Mouse (Mus musculus) layer of hippocampus, postnatal 10 days (tissue): ENCODE results near the gene Itpr1. TPM values are rescaled to one million over a fixed set of nuclear protein-coding genes. Genes with fewer than 3 reads are reported as not detected.

Experiments used
- DNase-seq, 2 experiments: peaks; one replicate each; pipeline ENCODE4 v3.0.0; 2021; ENCODE audit warnings: low spot score in 2 of 2
- total RNA-seq, 2 experiments: library from RNA; stranded (reverse); gene quantifications; 2 replicates each; pipeline ENCODE4 v1.2.3; 2021

The Itpr1 gene
- total RNA-seq, 2 experiments from 2014 or later, result 79.2 to 94.8 TPM

DNA sequence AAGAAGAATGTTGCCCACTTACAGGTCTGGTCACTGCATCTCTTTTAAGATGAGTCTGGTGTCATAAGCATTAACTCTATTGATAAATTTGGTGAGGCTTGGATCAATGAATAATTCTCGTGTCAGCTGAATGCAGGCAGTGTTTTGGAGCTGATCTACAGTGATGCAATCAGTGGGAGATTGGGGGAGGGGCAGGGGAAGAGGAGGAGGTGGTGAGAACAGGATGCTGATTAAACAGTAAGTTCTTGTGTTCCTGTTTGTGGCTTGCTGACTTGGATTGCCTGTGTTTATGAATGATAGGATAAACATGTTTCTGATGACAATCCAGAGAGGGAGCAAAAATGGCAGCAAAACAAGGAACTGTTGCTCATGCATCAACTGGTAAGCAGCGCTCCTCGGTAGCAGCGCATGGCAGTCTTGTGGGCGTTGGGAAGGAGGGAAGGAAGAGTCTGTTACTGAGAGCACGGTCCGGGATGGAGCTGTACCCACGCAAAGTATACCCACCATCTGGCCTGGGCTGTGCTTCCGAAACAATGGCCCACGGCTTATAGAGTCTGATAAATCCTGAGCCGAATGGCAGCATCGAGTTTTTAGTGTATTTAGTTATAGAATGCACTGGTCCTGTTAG, 64.1 kb downstream of the Itpr1 start:
- DNase-seq, result peak; percentile 24 to 51

DNA sequence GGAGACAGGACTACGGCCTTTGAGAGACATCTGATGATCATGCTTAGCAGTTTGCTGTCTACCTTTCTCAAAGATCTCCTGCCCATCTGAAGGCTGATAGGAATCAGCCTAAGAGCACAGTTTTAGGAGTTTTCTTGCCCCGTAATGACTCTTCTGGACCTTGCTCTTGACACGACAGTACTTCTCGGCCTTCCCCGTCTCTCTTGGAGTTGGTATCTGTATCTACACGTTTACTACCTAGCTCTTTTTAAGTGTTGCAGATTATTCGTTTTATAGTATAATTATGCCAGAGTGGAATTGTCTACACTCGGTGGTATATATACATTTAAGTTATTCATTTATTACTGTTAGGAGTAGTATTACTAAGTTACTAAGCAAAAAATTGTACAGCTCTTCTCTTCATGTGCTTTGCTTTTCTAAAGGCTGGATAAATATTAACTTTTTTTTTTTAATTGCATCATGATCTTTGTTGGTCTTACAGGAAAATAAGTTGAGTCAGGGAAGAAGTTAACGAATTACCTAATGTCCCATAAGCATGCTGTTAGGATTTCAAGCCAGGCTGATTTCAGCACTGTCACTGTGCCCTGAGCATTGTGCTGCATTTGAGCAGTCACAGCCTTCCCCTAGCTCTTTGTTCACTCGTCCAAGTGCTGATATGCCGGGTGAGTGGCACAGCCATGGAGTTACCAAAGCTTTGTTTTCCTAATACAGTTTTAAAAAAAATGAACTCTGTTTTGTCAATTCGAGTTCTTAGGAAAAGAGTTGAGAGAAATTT, 64.9 kb downstream of the Itpr1 start:
- no peak for DNase-seq

DNA sequence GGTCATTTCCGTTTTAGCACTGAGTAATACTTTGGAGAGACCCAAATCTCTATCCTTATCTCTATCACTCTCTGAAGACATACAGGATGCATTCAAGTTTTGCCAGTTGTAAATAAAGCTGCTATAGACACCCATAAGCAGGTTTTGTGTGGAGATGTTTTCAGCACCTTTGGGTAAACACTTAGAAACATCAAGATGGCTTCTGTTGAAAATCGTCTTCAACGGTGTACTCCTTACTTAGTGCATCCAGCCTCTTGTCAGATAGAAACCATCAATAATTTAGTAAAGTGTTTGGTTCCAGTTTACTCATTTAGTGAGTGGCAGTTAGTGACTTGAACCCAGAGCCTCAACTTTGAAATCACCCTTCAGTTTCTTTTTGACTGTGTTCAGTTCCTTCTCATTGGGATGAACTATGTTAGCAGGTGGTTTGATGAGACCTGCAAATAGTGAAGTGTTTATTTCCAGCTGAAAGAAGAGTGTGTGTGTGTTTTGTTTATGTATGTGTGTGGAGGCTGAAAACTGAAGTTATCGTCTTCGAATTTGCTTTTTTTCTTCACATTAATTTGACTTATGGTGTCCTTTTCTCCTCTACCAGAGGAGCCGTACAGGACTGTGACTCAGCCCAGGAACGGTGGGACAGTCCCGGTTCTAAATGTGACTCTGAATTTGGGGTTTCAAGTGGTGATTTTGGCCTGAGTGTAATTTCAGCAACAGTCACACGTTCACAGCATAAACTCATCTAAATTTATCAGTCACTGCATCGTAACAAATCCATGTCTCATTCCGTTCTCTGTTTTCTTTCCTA, 66.1 kb downstream of the Itpr1 start:
- no peak for DNase-seq

DNA sequence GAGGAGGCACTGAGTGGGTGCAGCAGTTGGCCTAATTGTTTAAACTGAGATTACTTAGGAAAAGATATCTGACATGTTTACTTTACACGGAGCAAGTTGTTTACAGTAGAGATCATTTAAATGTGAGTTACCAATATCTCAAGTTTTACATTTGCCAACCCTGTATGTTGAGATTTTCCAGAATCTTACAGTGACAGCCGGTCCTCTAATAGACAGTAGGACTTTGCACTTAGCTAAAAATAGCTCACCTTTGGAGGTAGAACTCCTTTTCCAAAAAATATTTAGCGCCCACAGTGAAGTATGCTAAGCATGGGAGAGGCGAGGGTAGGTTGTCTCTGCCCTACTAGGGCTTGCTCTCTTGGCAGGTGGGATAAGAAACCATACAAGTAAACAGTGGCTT, 69.2 kb downstream of the Itpr1 start:
- no peak for DNase-seq

DNA sequence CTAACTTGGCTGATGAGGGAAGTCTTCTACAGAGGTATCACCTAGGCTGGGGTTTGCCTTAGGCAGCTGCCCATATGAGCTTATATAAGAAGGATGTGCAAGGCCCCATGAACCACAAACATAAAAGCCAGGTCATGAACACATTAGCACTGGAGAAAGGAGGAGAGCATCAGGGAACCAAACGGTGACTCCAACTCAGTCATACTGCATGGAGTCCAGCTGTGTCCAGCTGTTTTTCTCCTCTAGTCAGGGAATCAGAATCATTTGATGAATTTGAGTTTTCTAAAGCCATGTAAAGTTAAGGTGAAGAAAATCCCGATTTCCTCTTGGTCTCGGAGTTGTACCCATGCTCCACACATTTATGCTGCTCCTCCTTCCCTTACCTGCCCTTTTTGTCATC, 69.7 kb downstream of the Itpr1 start:
- DNase-seq, result no peak

DNA sequence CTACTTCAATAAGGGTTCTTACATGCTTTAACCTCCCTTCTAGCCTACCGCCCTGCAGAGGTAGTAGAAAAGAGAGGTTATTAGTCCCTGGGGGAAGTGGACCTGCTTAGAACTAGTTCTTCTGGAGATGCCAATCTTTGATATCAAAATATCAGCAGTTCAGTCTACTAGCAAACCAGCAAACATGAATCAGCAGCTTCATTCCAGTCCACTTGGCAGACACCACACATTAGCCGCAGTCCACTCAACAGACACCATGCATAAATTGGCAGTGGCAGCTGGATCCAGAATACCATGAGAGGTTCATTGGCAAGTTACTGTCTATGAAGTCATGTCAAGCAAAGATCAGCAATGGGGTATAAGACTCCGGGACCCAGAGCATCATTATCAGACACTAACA, 71.8 kb downstream of the Itpr1 start:
- DNase-seq, result no peak

DNA sequence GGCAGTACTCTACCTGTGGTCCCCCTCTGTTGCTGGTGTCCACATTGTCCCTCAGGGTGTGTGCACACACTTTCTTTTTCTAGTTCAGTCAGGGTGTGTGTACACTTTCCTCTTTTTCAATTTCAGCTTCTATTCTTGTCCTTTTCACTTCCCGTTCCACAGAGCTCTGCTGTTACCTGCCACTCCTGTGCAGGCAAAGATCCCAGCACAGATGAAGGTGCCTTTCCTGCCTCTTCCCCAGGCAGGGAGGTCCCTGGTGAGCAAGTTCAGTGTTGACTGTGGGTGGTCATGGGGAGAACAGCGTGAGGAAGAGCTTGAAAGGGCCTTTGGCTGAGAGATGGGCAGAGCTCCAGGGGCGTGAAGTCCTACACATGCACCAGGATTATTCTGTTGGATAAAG, 76.1 kb downstream of the Itpr1 start:
- DNase-seq, result no peak

DNA sequence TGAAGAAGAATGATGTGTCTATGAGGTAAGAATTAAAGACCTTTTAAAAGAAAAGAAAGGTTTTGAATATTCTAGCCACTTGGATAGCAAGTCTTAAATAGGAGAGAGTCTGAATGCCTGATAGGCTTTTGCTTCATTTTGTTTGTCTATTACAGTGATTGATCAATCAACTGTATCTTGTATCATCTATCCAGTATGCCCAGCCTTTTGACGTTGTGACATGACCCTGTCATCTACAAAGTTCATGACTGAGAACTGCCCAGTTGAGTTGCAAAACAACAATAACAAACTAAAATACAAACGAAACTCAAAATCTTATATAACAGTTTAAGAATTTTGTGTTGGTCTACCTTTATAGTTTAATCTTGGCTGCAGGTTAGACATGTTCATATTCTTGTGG, 78.1 kb downstream of the Itpr1 start:
- DNase-seq, result no peak

DNA sequence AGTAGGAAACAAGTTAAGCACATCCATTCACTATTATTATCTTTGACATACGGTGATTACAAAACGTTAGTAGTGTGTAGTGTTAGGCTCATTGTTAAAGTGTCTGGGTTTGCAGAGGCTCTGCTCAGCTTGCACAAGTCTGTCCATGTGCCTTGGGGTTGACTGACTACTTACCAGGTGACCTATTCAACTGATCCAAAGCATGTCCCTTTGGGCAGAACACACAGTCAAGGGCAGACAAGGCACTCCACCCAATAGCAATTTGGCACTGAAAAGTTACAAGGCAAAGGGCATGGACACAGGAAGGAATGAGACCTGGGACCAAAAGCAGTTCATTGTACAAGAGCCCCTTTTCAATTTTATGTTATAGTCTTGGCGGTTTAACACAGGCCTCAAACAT, 78.7 kb downstream of the Itpr1 start:
- no peak for DNase-seq

DNA sequence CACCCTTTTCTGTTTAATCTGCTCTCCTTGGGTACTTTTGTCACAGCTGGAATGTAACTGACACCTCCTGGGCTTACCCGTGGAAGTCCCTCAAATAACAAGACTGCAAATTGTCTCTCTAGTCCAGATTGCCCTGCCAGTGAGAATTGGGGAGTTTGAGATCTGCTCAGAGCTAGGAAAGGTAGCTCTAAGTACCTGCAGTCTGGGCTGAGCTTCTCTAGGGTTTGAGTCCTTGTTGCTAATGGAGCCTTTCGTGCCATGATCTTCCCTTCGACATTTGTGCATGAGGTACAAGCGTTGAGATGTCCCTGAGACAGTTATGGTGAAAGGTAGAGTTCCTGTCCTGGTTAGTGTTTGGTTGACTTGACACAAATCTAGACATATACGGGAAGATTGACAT, 89.0 kb downstream of the Itpr1 start:
- DNase-seq, result no peak

DNA sequence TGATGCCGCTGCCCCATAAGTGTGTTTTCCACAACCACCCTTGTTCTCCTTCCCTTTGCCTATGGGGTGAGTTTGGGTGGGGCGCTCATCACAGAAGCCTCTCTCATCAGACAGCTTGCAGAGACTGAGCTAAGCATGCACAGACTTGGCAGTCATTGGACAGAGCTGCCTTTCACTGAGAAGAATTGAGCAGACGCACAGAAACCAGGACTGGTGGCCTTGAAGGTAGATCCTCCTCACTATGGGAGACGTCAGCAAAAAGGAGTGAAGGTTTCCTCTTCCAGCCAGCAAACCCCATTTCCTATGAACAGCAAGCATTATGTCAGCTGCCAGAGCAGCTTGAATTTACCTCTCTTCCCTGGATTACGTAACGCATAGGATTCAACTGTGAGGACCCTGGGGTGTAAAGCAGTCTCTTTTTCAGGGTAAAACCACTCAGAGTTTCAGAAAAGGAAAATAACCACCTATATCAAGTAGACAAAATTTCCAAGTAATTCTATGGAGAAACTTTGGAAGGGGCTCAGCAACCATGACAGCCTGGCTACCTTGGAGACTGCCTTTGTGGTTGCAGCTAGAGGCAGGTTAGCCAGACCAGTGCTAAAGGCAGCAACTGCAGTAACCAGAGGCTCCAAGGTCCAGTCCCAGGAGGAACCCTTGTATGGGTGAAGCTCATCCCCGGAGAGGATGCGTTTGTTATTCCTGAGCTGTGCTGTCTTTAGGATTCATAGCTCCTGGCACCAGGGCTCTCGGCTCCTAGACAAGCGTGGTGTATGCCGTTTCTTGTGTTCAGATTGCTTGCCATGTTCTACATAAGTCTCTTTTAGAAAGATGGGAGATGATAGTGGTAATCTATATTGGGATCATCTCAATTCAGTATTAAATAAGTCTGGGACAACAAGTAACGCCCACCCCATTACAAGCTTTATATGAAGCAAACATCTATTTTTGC, 91.0 kb downstream of the Itpr1 start:
- DNase-seq, result no peak

DNA sequence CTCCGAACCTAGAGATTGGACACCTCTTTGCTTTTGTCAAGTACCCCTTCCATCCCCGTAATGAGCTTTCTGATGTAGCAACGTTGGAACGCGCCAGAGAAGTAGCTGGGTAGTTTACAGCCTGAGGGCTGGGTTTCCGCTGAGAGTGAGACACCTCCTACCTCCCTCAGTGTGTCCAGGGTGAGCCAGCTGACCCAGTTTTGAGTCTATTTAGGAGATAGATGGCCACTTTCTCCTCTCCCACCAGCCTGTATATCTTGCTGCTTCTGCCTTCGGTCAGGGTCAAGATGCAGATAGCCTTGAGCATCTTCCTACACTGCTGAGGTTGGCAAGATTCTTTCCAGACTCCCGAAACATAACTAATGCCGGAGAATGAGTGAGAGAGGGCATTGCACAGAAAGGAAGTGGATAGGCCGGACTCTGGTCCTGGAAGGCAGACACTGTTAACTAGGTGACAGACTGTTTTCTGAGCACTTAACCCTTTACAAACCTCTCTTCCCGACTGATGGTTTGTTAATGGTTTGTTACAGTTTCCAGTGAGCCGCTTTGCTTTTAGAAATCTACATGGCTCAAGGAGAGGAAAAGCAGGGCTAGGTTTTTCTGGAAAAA, 92.4 kb downstream of the Itpr1 start:
- DNase-seq, result no peak

DNA sequence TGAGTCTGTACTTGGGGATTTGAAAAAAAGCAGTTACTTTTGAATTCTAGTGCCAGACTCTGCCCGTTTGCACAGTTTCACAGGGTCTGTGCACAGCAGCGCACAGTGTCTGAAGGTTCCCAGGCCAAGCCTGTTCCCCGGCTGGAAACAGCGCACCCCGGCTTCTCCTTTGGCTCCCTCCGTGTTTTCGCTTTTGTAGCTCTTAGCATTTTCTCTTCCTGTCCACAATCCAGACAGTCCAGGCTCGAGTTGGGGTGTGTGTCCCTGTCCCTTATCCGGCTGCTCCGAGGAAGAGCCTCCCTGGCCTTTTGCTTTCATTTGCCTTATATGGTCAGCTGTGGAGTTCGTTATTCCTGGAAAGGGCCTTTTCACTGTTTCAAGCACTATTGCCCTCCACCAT, 93.3 kb downstream of the Itpr1 start:
- DNase-seq, result no peak

DNA sequence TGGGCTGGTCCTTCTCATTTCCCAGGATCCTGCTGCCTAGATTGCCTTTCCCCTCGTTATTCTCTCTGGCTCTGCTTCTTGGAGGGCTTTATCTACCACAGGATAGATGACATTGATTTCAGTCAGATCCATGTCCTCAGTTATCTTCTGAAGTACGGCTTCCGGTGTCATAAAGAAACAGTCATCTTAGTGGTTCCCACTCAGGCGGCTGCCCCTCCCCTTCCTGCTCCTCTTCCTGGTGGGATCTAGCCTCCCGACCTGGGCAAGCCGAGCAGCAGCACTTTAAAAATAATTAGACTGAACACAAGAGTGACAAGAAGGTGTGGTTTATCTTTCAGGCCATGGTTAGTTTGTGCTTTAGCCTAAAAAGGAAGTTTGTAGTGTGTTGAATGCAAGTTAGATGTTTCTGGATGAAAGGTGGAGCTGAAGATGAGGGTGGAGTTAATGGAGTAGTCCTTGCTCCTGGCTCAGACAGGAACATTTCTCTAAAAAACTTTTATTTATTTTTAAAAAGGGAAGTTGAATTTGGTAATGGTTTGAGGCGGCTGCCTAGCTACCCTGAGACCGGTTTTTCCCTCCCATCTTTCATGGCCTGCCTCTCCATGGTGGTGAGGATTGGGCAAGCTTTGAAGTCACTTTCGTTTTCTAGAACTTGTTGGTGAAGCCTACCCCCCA, 94.2 kb downstream of the Itpr1 start:
- no peak for DNase-seq

DNA sequence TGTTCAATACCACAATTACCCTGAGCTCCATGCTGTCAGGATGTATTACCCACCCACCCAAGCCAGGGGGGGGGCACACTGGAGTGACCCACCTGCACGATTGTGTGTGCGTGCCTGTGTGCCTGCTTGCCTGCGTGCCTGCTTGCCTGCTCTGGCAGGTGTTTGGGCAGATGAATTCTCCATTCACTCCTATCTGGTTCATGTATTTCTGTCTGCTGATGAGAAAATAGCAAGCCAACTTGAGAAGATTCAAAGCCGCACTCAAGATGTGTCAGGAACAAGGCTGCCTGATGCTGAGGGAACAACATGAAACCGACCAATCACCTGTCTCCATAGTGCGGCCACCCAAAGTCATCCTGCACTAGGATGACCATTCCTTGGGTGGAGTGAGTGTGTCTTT, 94.9 kb downstream of the Itpr1 start:
- DNase-seq, result no peak

DNA sequence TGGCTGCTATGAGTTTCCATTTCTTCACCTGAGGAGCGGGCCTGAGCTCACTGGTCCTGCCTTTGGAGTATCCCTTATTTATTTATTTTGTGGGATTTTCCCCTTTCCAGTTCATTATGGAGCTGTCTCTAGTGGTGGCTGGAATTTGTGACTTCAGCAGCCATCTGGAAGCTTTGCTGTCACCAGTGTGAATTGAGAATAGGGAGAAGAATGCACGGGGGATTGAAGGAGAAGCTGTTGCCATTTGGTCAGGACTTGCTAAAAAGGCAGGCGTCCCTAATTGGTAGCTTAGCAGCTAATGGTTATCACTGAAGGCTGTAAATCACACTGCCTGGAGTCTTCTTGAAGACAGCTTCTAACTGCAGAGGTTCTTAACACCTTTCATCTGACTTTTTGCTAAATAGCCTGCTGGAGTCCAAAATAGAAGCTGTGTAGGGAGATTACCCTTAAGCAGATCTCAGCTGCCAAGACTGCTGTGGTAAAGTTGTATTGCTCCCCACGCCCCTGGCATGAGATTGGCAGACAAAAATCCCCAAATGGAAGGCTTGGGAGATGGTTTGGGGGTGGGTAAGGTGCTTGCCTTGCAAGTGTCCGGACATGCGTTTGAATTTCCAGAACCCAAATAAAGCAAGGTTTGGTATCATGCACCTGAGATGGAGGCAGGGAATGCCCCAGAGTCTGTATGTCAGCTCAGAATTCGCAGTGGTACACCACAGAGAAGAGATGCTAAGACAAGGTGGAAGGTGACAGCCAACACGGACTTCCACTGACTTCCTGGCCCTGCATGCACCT, 96.7 kb downstream of the Itpr1 start:
- DNase-seq, result no peak

DNA sequence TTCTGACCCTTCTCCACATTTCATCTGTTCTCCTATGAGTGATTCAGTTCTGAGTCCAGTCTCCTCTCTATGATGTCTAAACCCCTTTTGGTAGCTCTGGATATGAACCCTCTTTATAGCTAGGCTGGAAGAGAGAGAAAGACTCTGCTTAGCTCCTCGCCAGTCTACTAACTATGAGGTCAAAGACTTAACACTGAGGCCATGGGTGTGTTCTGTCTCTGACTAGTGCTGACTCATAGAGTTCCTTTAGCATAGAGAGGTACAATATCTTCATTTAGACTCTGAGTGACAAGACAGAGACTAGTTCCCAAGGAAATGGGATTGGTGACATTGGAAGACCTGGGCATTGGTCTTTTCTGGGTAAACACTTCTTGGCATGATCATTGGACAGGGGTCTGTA, 100.2 kb downstream of the Itpr1 start:
- DNase-seq, result no peak

DNA sequence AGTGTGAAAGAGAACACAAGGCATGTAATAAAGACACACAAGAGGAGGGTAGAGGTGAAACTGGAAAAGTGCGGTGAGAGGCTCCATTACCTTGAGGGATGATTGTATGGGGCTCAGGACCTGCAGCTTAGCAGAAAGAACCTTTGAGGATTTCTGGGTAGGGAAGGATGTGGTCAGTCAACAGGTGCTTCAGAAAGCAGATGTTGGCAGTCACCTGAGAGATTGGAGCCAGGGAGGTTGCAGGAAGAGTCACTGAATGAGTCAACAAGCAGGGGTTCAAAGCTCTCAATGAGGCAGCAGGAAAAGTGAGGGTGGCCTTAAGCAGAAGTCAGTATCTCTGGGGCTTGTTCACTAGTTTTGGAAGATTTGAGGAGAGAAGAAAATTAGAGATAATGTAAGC, 101.1 kb downstream of the Itpr1 start:
- no peak for DNase-seq

DNA sequence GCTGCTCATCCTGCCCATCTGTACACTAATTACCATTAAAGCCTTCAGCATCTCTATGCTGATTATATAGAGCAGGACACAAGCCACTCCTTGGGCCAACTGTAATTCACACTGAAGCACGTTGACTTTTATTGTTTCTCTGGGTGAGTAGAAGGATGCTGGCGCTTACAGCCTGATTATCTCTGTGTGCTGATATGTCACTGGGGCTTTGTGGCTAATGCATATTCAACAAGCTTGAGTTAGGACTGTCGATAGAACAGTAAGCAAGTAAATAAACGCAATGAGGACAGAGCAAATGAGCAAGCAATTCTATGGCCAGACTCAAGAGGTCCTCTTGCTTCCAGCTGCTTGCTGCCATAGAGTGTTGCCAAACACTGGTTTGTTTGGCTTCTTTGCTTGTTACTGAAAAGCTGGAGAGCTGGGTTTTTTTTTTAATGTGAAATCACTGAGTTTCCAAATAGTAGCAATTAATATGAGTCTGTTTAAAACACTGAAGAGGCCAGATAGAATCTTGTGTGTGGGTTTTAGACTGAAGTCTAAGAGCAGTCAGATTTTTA, 103.5 kb downstream of the Itpr1 start:
- no peak for DNase-seq
